Mouse (Mus musculus) bone marrow, adult 2 months (tissue): ENCODE results near the gene Dnlz. TPM values are rescaled to one million over a fixed set of nuclear protein-coding genes. Genes with fewer than 3 reads are reported as not detected.

Experiments
- H3K27ac ChIP-seq: fragments of 200-500 bp; 2 replicates; pipeline ENCODE4 v1.5.1; 2012; ENCODE audit warnings: low read depth, mild to moderate bottlenecking, control low read depth, inconsistent platforms, low read length; ENCODE audit not compliant: control insufficient read depth, poor library complexity, insufficient read depth
- H3K4me1 ChIP-seq: fragments of 200-500 bp; 2 replicates; pipeline ENCODE4 v1.6.1; 2011; ENCODE audit warnings: low read length; ENCODE audit not compliant: control insufficient read depth, insufficient read depth
- H3K4me3 ChIP-seq: fragments of 200-500 bp; replicated peaks from 2 replicates; pipeline ENCODE3; 2011; ENCODE audit warnings: mild to moderate bottlenecking, low read depth, low read length, control low read depth; ENCODE audit not compliant: control insufficient read depth
- CTCF ChIP-seq: fragments of 200-500 bp; IDR thresholded peaks from 2 replicates; pipeline ENCODE4 v1.5.1; 2011; ENCODE audit warnings: low read length, control low read depth; ENCODE audit not compliant: control insufficient read depth, insufficient read depth
- POLR2A ChIP-seq: fragments of 200-500 bp; IDR thresholded peaks from 2 replicates; pipeline ENCODE4 v1.6.1; 2011; ENCODE audit warnings: low read depth, mild to moderate bottlenecking, control low read depth, low read length, borderline replicate concordance; ENCODE audit not compliant: control insufficient read depth
- WGBS: fragments of 180-500 bp; shearing (Covaris S2); methylation state at CpG from one replicate; pipeline ENCODE4 v1.1.7; 2018; 5-methylcytosine and 5-hydroxymethylcytosine counted together
- polyA plus RNA-seq: library from polyadenylated mRNA; stranded (reverse); fragments of >200 nt; gene quantifications from 2 replicates; pipeline ENCODE4 v1.2.4, GENCODE M21; 2011; ENCODE audit warnings: low replicate concordance; ENCODE audit not compliant: missing spikeins, insufficient read depth, insufficient read length

The Dnlz gene
- polyA plus RNA-seq, 1 experiment, result 6.9 TPM

DNA sequence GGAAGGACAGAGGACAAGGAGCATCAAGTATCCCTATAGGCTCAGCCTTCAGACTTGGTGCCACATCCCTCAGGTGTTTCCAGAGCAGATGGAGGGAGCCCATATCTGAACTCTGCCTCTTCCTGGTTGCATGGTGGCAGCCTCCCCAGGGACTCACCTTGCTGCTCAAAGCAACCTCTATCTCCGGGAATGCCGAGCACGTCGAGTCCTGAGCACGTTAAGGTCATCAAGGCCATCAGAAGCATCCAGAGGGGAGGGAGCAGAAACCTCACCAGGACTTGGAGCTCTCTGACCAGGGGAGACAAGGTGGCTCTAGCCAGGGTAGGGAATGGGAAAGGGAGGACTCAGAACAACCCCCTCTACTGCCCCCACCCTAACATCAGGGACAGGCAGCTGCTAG, 11.6 kb upstream of the Dnlz start:
- no peak overlapping the region for H3K4me3 ChIP-seq
- H3K4me1 ChIP-seq, result no peaks in the 10 kb centered on the region
- no peak for TF ChIP-seq POLR2A
- TF ChIP-seq CTCF, result no peak
- WGBS, result 87% methylated on average over 5 of the region's 5 CpGs
- H3K27ac ChIP-seq, result no peak overlapping the region

- Histone ChIP-seq H3K4me1 (no peaks in the 10 kb centered on the region), H3K4me3 (no peak overlapping the region), H3K27ac (no peak overlapping the region)
- 86% methylated on average over 5 of the region's 5 CpGs for WGBS
- no peak for TF ChIP-seq POLR2A
Observed at GRCm38 (mm10) chr2:26362991-26363390, 11.1 kb upstream of the Dnlz start.

DNA sequence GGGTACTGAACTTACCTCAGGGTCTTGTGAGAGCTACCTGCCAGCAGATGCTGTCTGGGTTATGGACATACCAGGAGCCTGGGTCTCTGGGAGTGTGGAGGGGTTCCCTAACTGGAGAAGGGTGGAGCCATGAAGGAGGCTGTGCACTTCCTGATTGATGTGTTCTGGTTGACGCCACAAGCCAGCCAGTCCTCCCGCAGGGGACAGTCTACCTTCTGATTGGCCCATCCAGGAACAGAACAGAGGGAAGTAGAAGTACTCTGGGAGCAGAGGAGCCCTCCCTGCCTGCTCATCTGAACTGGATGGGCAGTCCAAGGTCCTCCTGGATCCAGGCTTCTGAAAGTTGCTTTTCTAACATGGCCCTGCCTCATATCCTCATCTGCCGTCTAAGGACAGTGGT, 8.9 kb upstream of the Dnlz start, which contains the start of gene Card9:
Card9 (minus strand) TSS at position 147 of the 400 bp plus-strand sequence.
- WGBS, result 19% methylated on average over 3 of the region's 3 CpGs
- H3K4me3 ChIP-seq, result peak within 1 kb of the TSS; percentile 77

DNA sequence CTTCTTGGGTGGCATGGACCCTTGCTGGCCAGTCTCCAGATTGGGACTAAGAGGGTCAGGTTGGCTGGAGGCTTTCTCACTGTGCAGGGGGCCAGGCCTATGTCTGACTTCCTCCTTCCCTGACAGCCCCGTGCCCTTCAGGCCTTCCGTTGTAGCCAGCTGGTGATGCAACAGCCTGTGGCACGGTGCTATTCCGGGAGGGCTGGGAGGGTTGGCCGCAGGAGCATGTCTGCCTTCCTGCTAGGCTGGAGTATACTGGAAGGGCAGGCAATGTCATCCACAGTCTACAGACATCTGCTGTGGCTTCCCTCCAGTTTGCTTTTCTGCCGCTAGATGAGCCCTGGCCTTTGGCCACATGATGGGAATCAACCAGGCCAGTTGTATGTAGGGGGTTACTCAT, 8.1 kb upstream of the Dnlz start:
- peak overlapping the region; percentile 53 for H3K27ac ChIP-seq
- H3K4me1 ChIP-seq, result no peaks in the 10 kb centered on the region; the same call in 1 of the 2 replicates
- WGBS, result 8% methylated on average over 6 of the region's 6 CpGs
- H3K4me3 ChIP-seq, result peak overlapping the region; percentile 77
- no peak for TF ChIP-seq CTCF
- TF ChIP-seq POLR2A, result peak; percentile 51; the same call in 1 of the 2 replicates

More for the DNA sequence above, 8.9 kb upstream of the Dnlz start, which contains the start of gene Card9:
- Histone ChIP-seq H3K4me1 (no peaks in the 10 kb centered on the region; the same call in 1 of the 2 replicates), H3K27ac (peak within 1 kb of the TSS; percentile 53)
- TF ChIP-seq POLR2A (no peak), CTCF (no peak)

DNA sequence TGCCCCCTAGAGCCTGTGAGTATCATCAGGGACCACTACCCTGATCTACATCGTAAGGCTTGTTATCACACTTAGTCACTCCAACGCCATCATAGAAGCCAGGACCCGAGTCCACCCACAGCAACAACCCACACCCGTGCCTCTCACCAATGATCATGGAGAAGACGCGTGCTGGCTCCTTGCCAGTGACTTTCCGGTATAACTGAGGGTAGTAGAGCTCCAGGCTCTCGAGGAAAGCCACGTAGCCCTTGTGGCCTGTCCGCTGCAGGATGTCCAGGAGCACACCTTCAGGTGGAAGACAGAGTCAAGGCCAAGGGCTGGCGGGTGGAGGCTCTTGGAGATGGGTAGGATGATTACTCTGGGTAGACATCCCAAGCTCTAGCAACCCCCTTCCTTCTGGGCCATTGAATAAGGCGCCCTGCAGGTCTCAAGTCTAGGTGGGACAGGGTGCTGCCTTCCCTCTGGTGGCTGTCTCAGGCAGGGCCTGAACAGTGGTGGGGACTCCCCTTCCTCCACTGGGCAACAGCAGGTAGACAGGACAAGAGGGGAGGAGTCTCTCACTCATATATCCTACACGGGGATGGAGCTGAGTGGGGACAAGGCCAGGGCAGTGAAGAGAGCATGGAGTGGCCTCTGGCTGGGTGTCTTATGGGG, 6.9 kb upstream of the Dnlz start:
- no peak overlapping the region for H3K27ac ChIP-seq
- 80% methylated on average over 13 of the region's 13 CpGs for WGBS
- no peak for TF ChIP-seq POLR2A
- TF ChIP-seq CTCF, result no peak
- H3K4me1 ChIP-seq, result no peaks in the 10 kb centered on the region; the same call in 1 of the 2 replicates
- no peak overlapping the region for H3K4me3 ChIP-seq

DNA sequence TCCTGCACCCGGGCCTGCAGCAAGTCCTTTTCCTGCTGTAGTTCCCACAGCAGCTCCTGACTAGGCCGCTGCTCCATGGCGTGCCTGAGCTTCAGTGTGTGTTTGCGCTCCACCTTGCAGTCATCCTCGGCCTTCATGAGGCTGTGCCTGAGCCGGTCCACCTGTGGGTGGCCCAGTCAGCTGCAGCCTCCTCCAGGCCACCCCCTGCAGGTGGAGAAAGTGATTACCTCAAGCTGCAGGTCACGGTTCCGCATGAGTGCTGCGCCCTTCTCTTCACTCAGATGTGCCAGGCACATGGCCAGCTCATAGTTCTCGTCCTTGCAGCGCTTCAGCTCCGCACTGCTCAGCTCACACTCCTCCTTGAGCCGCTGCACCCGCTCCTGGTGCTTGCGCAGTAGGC, 5.6 kb upstream of the Dnlz start:
- Histone ChIP-seq H3K27ac (no peak overlapping the region), H3K4me1 (no peaks in the 10 kb centered on the region; the same call in 1 of the 2 replicates), H3K4me3 (no peak overlapping the region)
- 88% methylated on average over 15 of the region's 15 CpGs for WGBS
- TF ChIP-seq POLR2A, result no peak
- no peak for TF ChIP-seq CTCF

GRCm38 (mm10) chr2:26356678-26357077, 4.8 kb upstream of the Dnlz start:
- Histone ChIP-seq H3K4me3 (no peak overlapping the region), H3K27ac (no peak overlapping the region; the same call in 1 of the 2 replicates), H3K4me1 (no peaks in the 10 kb centered on the region; the same call in 1 of the 2 replicates)
- 45% methylated on average over 7 of the region's 7 CpGs for WGBS
- TF ChIP-seq POLR2A (no peak), CTCF (no peak)

- peaks cover 1% of the 10 kb centered on the region for H3K4me1 ChIP-seq
- WGBS, result 81% methylated on average over 4 of the region's 4 CpGs
- no peak overlapping the region for H3K27ac ChIP-seq
- no peak for TF ChIP-seq CTCF
- no peak for TF ChIP-seq POLR2A
- no peak overlapping the region for H3K4me3 ChIP-seq
Observed at GRCm38 (mm10) chr2:26356231-26356630, 4.3 kb upstream of the Dnlz start.

GRCm38 (mm10) chr2:26354401-26354800, 2.5 kb upstream of the Dnlz start:
- Histone ChIP-seq H3K4me1 (peaks cover 4% of the 10 kb centered on the region), H3K4me3 (no peak overlapping the region), H3K27ac (no peak overlapping the region)
- 87% methylated on average over 4 of the region's 4 CpGs for WGBS
- TF ChIP-seq POLR2A, result no peak
- TF ChIP-seq CTCF, result no peak
